Mouse (Mus musculus) CH12.LX (cell line): ENCODE data around the gene Tekt3. TPM values are rescaled to one million over a fixed set of nuclear protein-coding genes. Genes with fewer than 3 reads are reported as not detected.

Experiments
- DNase-seq: peaks from one replicate; pipeline ENCODE4 v3.0.0-alpha.2; 2013; ENCODE audit errors: extremely low read depth
- H3K27ac ChIP-seq: 2 replicates; pipeline ENCODE4 v1.5.1; 2012; ENCODE audit warnings: low read depth, mild to moderate bottlenecking, control low read depth, moderate library complexity; ENCODE audit not compliant: insufficient read depth
- H3K27me3 ChIP-seq: replicated peaks from 2 replicates; pipeline ENCODE3; 2012; ENCODE audit warnings: inconsistent platforms
- H3K36me3 ChIP-seq, 2 experiments: replicated peaks in 1 of 2; 2 replicates each; pipeline versions ENCODE3 to v1.6.1; 2012; ENCODE audit warnings: inconsistent platforms in 1 of 2, low read length in 1 of 2, mild to moderate bottlenecking in 1 of 2, mixed read lengths in 1 of 2, moderate library complexity in 1 of 2; ENCODE audit not compliant: control insufficient read depth in 1 of 2, insufficient read depth in 1 of 2
- H3K4me1 ChIP-seq, 2 experiments: 2 replicates each; pipeline ENCODE4 v1.6.1; 2012; ENCODE audit warnings: inconsistent platforms in 1 of 2, moderate library complexity in 1 of 2; ENCODE audit not compliant: insufficient read depth in 2 of 2, control insufficient read depth in 1 of 2
- H3K4me2 ChIP-seq: 2 replicates; pipeline ENCODE4 v1.6.1; 2012; ENCODE audit warnings: low read depth, mild to moderate bottlenecking, control low read depth; ENCODE audit not compliant: poor library complexity, insufficient read depth, severe bottlenecking
- H3K4me3 ChIP-seq, 3 experiments: fragments of 150-350 bp in 1 of 3; sonication (generic) in 1 of 3; replicated peaks in 1 of 3; 2 replicates each; pipeline versions ENCODE3 to v1.5.1; 2011 to 2012; ENCODE audit warnings: low read depth in 2 of 3, low read length in 2 of 3, mild to moderate bottlenecking in 2 of 3, moderate library complexity in 2 of 3, control low read depth in 1 of 3, improper control_type of control experiment in 1 of 3, inconsistent platforms in 1 of 3, mixed read lengths in 1 of 3; ENCODE audit not compliant: poor library complexity in 1 of 3
- H3K79me2 ChIP-seq: replicated peaks from 2 replicates; pipeline ENCODE4 v1.6.1; 2012; ENCODE audit warnings: mild to moderate bottlenecking, moderate library complexity; ENCODE audit not compliant: control insufficient read depth, poor library complexity, insufficient read depth, severe bottlenecking; ENCODE audit errors: extremely low read depth
- H3K9ac ChIP-seq: 2 replicates; pipeline ENCODE4 v1.6.1; 2012; ENCODE audit warnings: low read depth, mild to moderate bottlenecking, control low read depth, moderate library complexity; ENCODE audit not compliant: insufficient read depth
- H3K9me3 ChIP-seq: replicated peaks from 2 replicates; pipeline ENCODE3; 2012; ENCODE audit warnings: low read length, inconsistent platforms, mixed read lengths
- CHD2 ChIP-seq: IDR thresholded peaks from 2 replicates; pipeline ENCODE4 v1.6.1; 2011; ENCODE audit warnings: low read length, improper control_type of control experiment
- ELF1 ChIP-seq: IDR thresholded peaks from 2 replicates; pipeline ENCODE4 v1.6.1; 2014; ENCODE audit warnings: low read depth, mild to moderate bottlenecking, inconsistent platforms, low read length, improper control_type of control experiment
- EP300 ChIP-seq: IDR thresholded peaks from 2 replicates; pipeline ENCODE4 v1.6.1; 2011; ENCODE audit warnings: low read length, improper control_type of control experiment
- ETS1 ChIP-seq: conservative IDR thresholded peaks from 2 replicates; pipeline ENCODE4 v1.6.1; 2012; ENCODE audit warnings: low read depth, mild to moderate bottlenecking, inconsistent platforms, low read length, improper control_type of control experiment, moderate library complexity
- HCFC1 ChIP-seq: IDR thresholded peaks from 2 replicates; pipeline ENCODE4 v1.6.1; 2012; ENCODE audit warnings: low read depth, mild to moderate bottlenecking, inconsistent platforms, low read length, improper control_type of control experiment
- IRF4 ChIP-seq: IDR thresholded peaks from 2 replicates; pipeline ENCODE4 v1.6.1; 2014; ENCODE audit warnings: low read depth, mild to moderate bottlenecking, inconsistent platforms, low read length, improper control_type of control experiment
- JUND ChIP-seq: conservative IDR thresholded peaks from 2 replicates; pipeline ENCODE4 v1.6.1; 2011; ENCODE audit warnings: low read depth, low read length, improper control_type of control experiment
- KAT2A ChIP-seq: IDR thresholded peaks from 2 replicates; pipeline ENCODE4 v1.6.1; 2012; ENCODE audit warnings: low read length, improper control_type of control experiment, inconsistent platforms; ENCODE audit not compliant: insufficient replicate concordance
- MAZ ChIP-seq: IDR thresholded peaks from 2 replicates; pipeline ENCODE4 v1.6.1; 2012; ENCODE audit warnings: low read depth, mild to moderate bottlenecking, inconsistent platforms, low read length, improper control_type of control experiment, moderate library complexity
- MYC ChIP-seq: IDR thresholded peaks from 2 replicates; pipeline ENCODE4 v1.6.1; 2011; ENCODE audit warnings: low read depth, mild to moderate bottlenecking, improper control_type of control experiment, low read length
- RAD21 ChIP-seq: IDR thresholded peaks from 2 replicates; pipeline ENCODE4 v1.6.1; 2011; ENCODE audit warnings: low read depth, mild to moderate bottlenecking, low read length, improper control_type of control experiment, moderate library complexity
- SIN3A ChIP-seq: IDR thresholded peaks from 2 replicates; pipeline ENCODE4 v1.6.1; 2012; ENCODE audit warnings: low read length, improper control_type of control experiment, inconsistent platforms
- TCF12 ChIP-seq: IDR thresholded peaks from 2 replicates; pipeline ENCODE4 v1.6.1; 2014; ENCODE audit warnings: low read depth, mild to moderate bottlenecking, inconsistent platforms, low read length, improper control_type of control experiment
- UBTF ChIP-seq: IDR thresholded peaks from 2 replicates; pipeline ENCODE4 v1.6.1; 2012; ENCODE audit warnings: low read depth, mild to moderate bottlenecking, inconsistent platforms, low read length, improper control_type of control experiment, moderate library complexity
- ZC3H11A ChIP-seq: IDR thresholded peaks from 2 replicates; pipeline ENCODE4 v1.6.1; 2012; ENCODE audit warnings: low read depth, mild to moderate bottlenecking, inconsistent platforms, low read length, improper control_type of control experiment
- ZKSCAN1 ChIP-seq: IDR thresholded peaks from 2 replicates; pipeline ENCODE4 v1.6.1; 2012; ENCODE audit warnings: low read depth, inconsistent platforms, low read length, improper control_type of control experiment, borderline replicate concordance
- dilution Hi-C: fragments of 300-500 bp; cut with MboI; formaldehyde crosslinking; loops from 2 replicates; pipeline ENCODE4 v1.14.3; 2020; ENCODE audit warnings: low sequenced_read_pairs; ENCODE audit not compliant: extremely low pct_unique_long_range_greater_than_20kb, extremely low pct_ligation_motif_present
- in situ Hi-C: fragments of 300-500 bp; cut with MboI; formaldehyde crosslinking; loops from 3 replicates; pipeline ENCODE4 v1.14.3; 2019; ENCODE audit warnings: low sequenced_read_pairs, low pct_ligation_motif_present, low pct_unique_long_range_greater_than_20kb, mixed read lengths
- polyA plus RNA-seq: library from polyadenylated mRNA; unstranded; fragments of >175 nt; gene quantifications from 2 replicates; pipeline ENCODE4 v1.2.1, GENCODE M21; 2012; ENCODE audit warnings: low read depth; ENCODE audit not compliant: insufficient read length
- total RNA-seq, 2 experiments: library from RNA; depleted of rRNA; stranded (reverse); fragments of 300-350 nt in 1 of 2; fragments of >200 nt in 1 of 2; gene quantifications; 2 replicates each; pipeline ENCODE4 v1.2.3; 2012 to 2014

Gene Tekt3
- total and polyA plus RNA-seq, 3 experiments = not detected

DNA sequence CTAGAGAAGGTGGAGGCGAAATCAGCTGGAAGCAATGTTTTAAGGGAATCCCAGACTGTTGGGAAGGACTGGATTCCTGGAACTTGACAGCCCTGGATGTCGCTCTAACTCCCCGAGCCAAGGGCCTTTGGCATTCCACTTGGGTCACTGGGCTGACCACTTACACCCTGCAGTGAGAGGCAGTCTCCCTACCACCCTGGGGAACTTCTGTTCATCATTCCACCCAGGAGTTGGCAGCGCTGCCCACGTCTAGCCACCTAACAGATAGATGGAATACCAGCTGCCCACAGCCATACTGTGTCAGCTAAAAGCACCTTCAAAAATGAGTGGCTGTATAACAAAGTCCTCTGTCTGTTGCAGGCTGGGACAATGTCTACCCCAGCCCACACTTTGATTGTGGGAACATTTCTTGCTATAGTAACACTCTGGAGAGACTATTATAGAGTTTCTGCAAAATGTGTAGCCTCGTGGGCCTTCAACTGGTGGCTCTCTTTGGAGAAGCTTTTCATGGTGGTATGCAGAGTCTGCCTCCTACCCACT, 43.3 kb upstream of the Tekt3 start:
- Histone ChIP-seq H3K4me3 (no peak overlapping the region), H3K36me3 (no peaks in the 10 kb centered on the region), H3K4me2 (no peak overlapping the region), H3K79me2 (no peaks in the 10 kb centered on the region), H3K27ac (no peak overlapping the region), H3K9ac (no peak overlapping the region), H3K27me3 (no peaks in the 10 kb centered on the region), H3K9me3 (no peaks in the 10 kb centered on the region)
- no peak for DNase-seq
- dilution Hi-C loops = no loop called here
- in situ Hi-C loops = no loop called here
- TF ChIP-seq RAD21 = no peak
- TF ChIP-seq ZC3H11A = no peak
- no peak for TF ChIP-seq KAT2A
- no peak for TF ChIP-seq UBTF
- no peak for TF ChIP-seq ELF1
- TF ChIP-seq, all 38 proteins: peak for 0
- peaks cover 2 to 36% of the 10 kb centered on the region in 2 experiments; a peak in 3 of 4 replicates for H3K4me1 ChIP-seq

DNA sequence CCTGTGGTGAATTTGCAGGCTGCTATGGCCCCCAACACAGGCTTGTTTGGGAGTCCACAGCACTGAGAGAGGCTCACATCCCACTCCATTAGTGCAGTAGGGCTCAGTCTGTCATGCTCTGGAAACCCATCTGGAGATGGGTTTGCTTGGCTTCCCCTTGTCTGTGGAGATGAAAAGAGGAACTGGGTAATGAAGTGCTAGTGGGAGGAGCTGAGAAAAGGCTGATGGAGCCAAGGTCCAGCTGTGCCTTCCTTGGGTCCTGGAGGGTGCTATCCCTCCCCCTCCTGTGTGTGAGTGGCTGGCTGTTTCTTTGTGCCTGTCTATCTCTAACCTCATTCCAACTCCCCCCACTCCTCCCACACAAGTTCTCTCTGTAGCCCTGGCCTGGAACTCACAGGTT, 40.8 kb upstream of the Tekt3 start:
- Histone ChIP-seq H3K79me2 (no peaks in the 10 kb centered on the region), H3K9me3 (no peaks in the 10 kb centered on the region), H3K9ac (no peak overlapping the region), H3K27ac (no peak overlapping the region), H3K36me3 (no peaks in the 10 kb centered on the region), H3K4me1 (peaks cover 2 to 33% of the 10 kb centered on the region in 2 experiments; a peak in 3 of 4 replicates), H3K4me2 (no peak overlapping the region), H3K4me3 (no peak overlapping the region), H3K27me3 (no peaks in the 10 kb centered on the region)
- TF ChIP-seq SIN3A (peak; percentile 55; the same call in 1 of the 2 replicates), CHD2 (peak; percentile 63; the same call in 1 of the 2 replicates), TCF12 (peak; percentile 65), ETS1 (peak; percentile 45), MAZ (peak; percentile 67), IRF4 (peak; percentile 93), MYC (no peak), UBTF (no peak), ZKSCAN1 (no peak), JUND (no peak), HCFC1 (0 out of 2 replicates have a peak, but pooled peaks have one; percentile 13), EP300 (peak; percentile 95)
- dilution Hi-C loops (no loop called here), in situ Hi-C loops (no loop called here)
- peak; percentile 94 for DNase-seq
